Mouse (Mus musculus): Measurements from ENCODE around the gene Caly. TPM values are rescaled to one million over a fixed set of nuclear protein-coding genes. Genes with fewer than 3 reads are reported as not detected.

Gene Caly
- polyA plus RNA-seq, 1 experiment = 1.4 TPM

GRCm38 (mm10) chr7:140067397-140067796 lies 15.0 kb downstream of the Caly start:
- Histone ChIP-seq H3K36me3 (ENCODE audit: control insufficient read depth, insufficient read depth, low read length) (no peaks in the 10 kb centered on the region), H3K4me3 (ENCODE audit: low read depth, low read length) (no peak overlapping the region), H3K4me1 (ENCODE audit: control insufficient read depth, insufficient read depth, insufficient read length, low read length) (no peaks in the 10 kb centered on the region), H3K27me3 (ENCODE audit: control insufficient read depth, insufficient read depth, low read length) (peaks cover 2% of the 10 kb centered on the region; the same call in 1 of the 2 replicates), H3K27ac (ENCODE audit: insufficient read depth, low read depth, low read length) (no peak overlapping the region)
- WGBS = 36% methylated on average over 6 of the region's 6 CpGs
- TF ChIP-seq CTCF (IDR thresholded peaks at IDR 0.05; ENCODE audit: extremely low read depth, insufficient read length, insufficient replicate concordance, low read depth, low read length) = no peak
- TF ChIP-seq POLR2A (IDR thresholded peaks at IDR 0.05; ENCODE audit: low read depth, low read length) = no peak

- H3K27ac ChIP-seq (ENCODE audit: insufficient read depth, low read depth, low read length) = no peak overlapping the region
- no peak overlapping the region for H3K4me3 ChIP-seq (ENCODE audit: low read depth, low read length)
- WGBS = 22% methylated on average over 7 of the region's 7 CpGs
- TF ChIP-seq CTCF (IDR thresholded peaks at IDR 0.05; ENCODE audit: extremely low read depth, insufficient read length, insufficient replicate concordance, low read depth, low read length) (peak; percentile 55; the same call in 1 of the 2 replicates), POLR2A (IDR thresholded peaks at IDR 0.05; ENCODE audit: low read depth, low read length) (no peak)
- peaks cover 22% of the 10 kb centered on the region for H3K27me3 ChIP-seq (ENCODE audit: control insufficient read depth, insufficient read depth, low read length)
- peaks cover 12% of the 10 kb centered on the region for H3K4me1 ChIP-seq (ENCODE audit: control insufficient read depth, insufficient read depth, insufficient read length, low read length)
- H3K36me3 ChIP-seq (ENCODE audit: control insufficient read depth, insufficient read depth, low read length) = no peaks in the 10 kb centered on the region
Measured at GRCm38 (mm10) chr7:140063092-140063491, 19.3 kb downstream of the Caly start.

- peaks cover 30% of the 10 kb centered on the region for H3K27me3 ChIP-seq (ENCODE audit: control insufficient read depth, insufficient read depth, low read length)
- H3K4me3 ChIP-seq (ENCODE audit: low read depth, low read length) = no peak overlapping the region
- H3K27ac ChIP-seq (ENCODE audit: insufficient read depth, low read depth, low read length) = no peak overlapping the region
- 12% methylated on average over 11 of the region's 11 CpGs for WGBS
- H3K4me1 ChIP-seq (ENCODE audit: control insufficient read depth, insufficient read depth, insufficient read length, low read length) = peaks cover 16% of the 10 kb centered on the region
- no peaks in the 10 kb centered on the region for H3K36me3 ChIP-seq (ENCODE audit: control insufficient read depth, insufficient read depth, low read length)
- TF ChIP-seq POLR2A (IDR thresholded peaks at IDR 0.05; ENCODE audit: low read depth, low read length) (no peak), CTCF (IDR thresholded peaks at IDR 0.05; ENCODE audit: extremely low read depth, insufficient read length, insufficient replicate concordance, low read depth, low read length) (peak; percentile 41; the same call in 1 of the 2 replicates)
Measured at GRCm38 (mm10) chr7:140062307-140062706, 20.0 kb downstream of the Caly start.

GRCm38 (mm10) chr7:140061832-140062130 lies 20.6 kb downstream of the Caly start:
- Histone ChIP-seq H3K4me3 (ENCODE audit: low read depth, low read length) (no peak overlapping the region), H3K4me1 (ENCODE audit: control insufficient read depth, insufficient read depth, insufficient read length, low read length) (peaks cover 16% of the 10 kb centered on the region), H3K36me3 (ENCODE audit: control insufficient read depth, insufficient read depth, low read length) (no peaks in the 10 kb centered on the region), H3K27ac (ENCODE audit: insufficient read depth, low read depth, low read length) (no peak overlapping the region), H3K27me3 (ENCODE audit: control insufficient read depth, insufficient read depth, low read length) (peaks cover 31% of the 10 kb centered on the region)
- TF ChIP-seq POLR2A (IDR thresholded peaks at IDR 0.05; ENCODE audit: low read depth, low read length) (no peak), CTCF (IDR thresholded peaks at IDR 0.05; ENCODE audit: extremely low read depth, insufficient read length, insufficient replicate concordance, low read depth, low read length) (no peak)
- WGBS = 8% methylated on average over 6 of the region's 6 CpGs

GRCm38 (mm10) chr7:140060936-140061831 lies 21.2 kb downstream of the Caly start:
- H3K36me3 ChIP-seq (ENCODE audit: control insufficient read depth, insufficient read depth, low read length) = no peaks in the 10 kb centered on the region
- WGBS = 3% methylated on average over 47 of the region's 47 CpGs
- TF ChIP-seq POLR2A (IDR thresholded peaks at IDR 0.05; ENCODE audit: low read depth, low read length) (no peak), CTCF (IDR thresholded peaks at IDR 0.05; ENCODE audit: extremely low read depth, insufficient read length, insufficient replicate concordance, low read depth, low read length) (no peak)
- H3K4me3 ChIP-seq (ENCODE audit: low read depth, low read length) = peak overlapping the region; percentile 40
- H3K27ac ChIP-seq (ENCODE audit: insufficient read depth, low read depth, low read length) = no peak overlapping the region
- peaks cover 16% of the 10 kb centered on the region for H3K4me1 ChIP-seq (ENCODE audit: control insufficient read depth, insufficient read depth, insufficient read length, low read length)
- H3K27me3 ChIP-seq (ENCODE audit: control insufficient read depth, insufficient read depth, low read length) = peaks cover 31% of the 10 kb centered on the region

- 76% methylated on average over 4 of the region's 4 CpGs for WGBS
- Histone ChIP-seq H3K4me3 (ENCODE audit: low read depth, low read length) (no peak overlapping the region), H3K27ac (ENCODE audit: insufficient read depth, low read depth, low read length) (no peak overlapping the region), H3K27me3 (ENCODE audit: control insufficient read depth, insufficient read depth, low read length) (peaks cover 31% of the 10 kb centered on the region), H3K36me3 (ENCODE audit: control insufficient read depth, insufficient read depth, low read length) (no peaks in the 10 kb centered on the region), H3K4me1 (ENCODE audit: control insufficient read depth, insufficient read depth, insufficient read length, low read length) (peaks cover 16% of the 10 kb centered on the region)
- TF ChIP-seq CTCF (IDR thresholded peaks at IDR 0.05; ENCODE audit: extremely low read depth, insufficient read length, insufficient replicate concordance, low read depth, low read length) = no peak
- no peak for TF ChIP-seq POLR2A (IDR thresholded peaks at IDR 0.05; ENCODE audit: low read depth, low read length)
Measured at GRCm38 (mm10) chr7:140059601-140060000, 22.7 kb downstream of the Caly start.

GRCm38 (mm10) chr7:140058528-140058927 lies 23.8 kb downstream of the Caly start:
- WGBS = 44% methylated on average over 7 of the region's 7 CpGs
- Histone ChIP-seq H3K27me3 (ENCODE audit: control insufficient read depth, insufficient read depth, low read length) (peaks cover 31% of the 10 kb centered on the region), H3K36me3 (ENCODE audit: control insufficient read depth, insufficient read depth, low read length) (no peaks in the 10 kb centered on the region), H3K4me3 (ENCODE audit: low read depth, low read length) (0 out of 2 replicates have a peak overlapping the region, but pooled peaks have one; percentile 49), H3K27ac (ENCODE audit: insufficient read depth, low read depth, low read length) (no peak overlapping the region), H3K4me1 (ENCODE audit: control insufficient read depth, insufficient read depth, insufficient read length, low read length) (peaks cover 16% of the 10 kb centered on the region)
- TF ChIP-seq CTCF (IDR thresholded peaks at IDR 0.05; ENCODE audit: extremely low read depth, insufficient read length, insufficient replicate concordance, low read depth, low read length) (no peak), POLR2A (IDR thresholded peaks at IDR 0.05; ENCODE audit: low read depth, low read length) (no peak)
